Mouse (Mus musculus) adrenal gland, adult (tissue): ENCODE measurements at regions not wholly inside any gene's neighbourhood (a gene's known extent, or its start where the extent isn't known, plus 50 kb on each side); places are given as distances from the start of the nearest gene placed in this dataset.

Source experiments
- DNase-seq, 2 experiments: peaks; one replicate each; pipeline ENCODE4 v3.0.0; 2022 to 2023; ENCODE audit warnings: low spot score in 1 of 2; ENCODE audit not compliant: inconsistent age in 2 of 2

- DNase-seq: no peak
Measured at GRCm38 (mm10) chr8:107642241-107642640, 54.0 kb upstream of the Psmd7 start.

GRCm38 (mm10) chr8:107647936-107648335 is 59.7 kb upstream of the Psmd7 start:
- no peak for DNase-seq

- no peak for DNase-seq
Measured at GRCm38 (mm10) chr8:107650306-107650705, 62.0 kb upstream of the Psmd7 start.

- no peak for DNase-seq
Measured at GRCm38 (mm10) chr8:107651424-107651823, 63.2 kb upstream of the Psmd7 start.

- no peak for DNase-seq
Measured at GRCm38 (mm10) chr8:107652226-107652625, 64.0 kb upstream of the Psmd7 start.

- no peak for DNase-seq
Measured at GRCm38 (mm10) chr8:107653711-107654110, 65.4 kb upstream of the Psmd7 start.

GRCm38 (mm10) chr8:107656622-107657021 is 68.4 kb upstream of the Psmd7 start:
- DNase-seq: no peak

- no peak for DNase-seq
Measured at GRCm38 (mm10) chr8:107657741-107658140, 69.5 kb upstream of the Psmd7 start.

GRCm38 (mm10) chr8:107658386-107658785 is 70.1 kb upstream of the Psmd7 start:
- no peak for DNase-seq

GRCm38 (mm10) chr8:107660624-107661023 is 72.4 kb upstream of the Psmd7 start:
- DNase-seq: no peak

GRCm38 (mm10) chr8:107669608-107670007 is 81.3 kb upstream of the Psmd7 start:
- DNase-seq: no peak

- DNase-seq: peak in 1 of 2 experiments; percentile 27
Measured at GRCm38 (mm10) chr8:107671471-107671870, 83.2 kb upstream of the Psmd7 start.

- DNase-seq: no peak
Measured at GRCm38 (mm10) chr8:107672691-107673090, 84.4 kb upstream of the Psmd7 start.

- no peak for DNase-seq
Measured at GRCm38 (mm10) chr8:107682066-107682465, 93.8 kb upstream of the Psmd7 start.

- peak in 1 of 2 experiments; percentile 39 for DNase-seq
Measured at GRCm38 (mm10) chr8:107684721-107685691, 96.7 kb upstream of the Psmd7 start.

GRCm38 (mm10) chr8:107686936-107687335 is 98.7 kb upstream of the Psmd7 start:
- peak; percentile 28 to 46 for DNase-seq

- no peak for DNase-seq
Measured at GRCm38 (mm10) chr8:107687529-107687928, 99.3 kb upstream of the Psmd7 start.

- DNase-seq: no peak
Measured at GRCm38 (mm10) chr8:107689020-107689419, 100.8 kb upstream of the Psmd7 start.

- DNase-seq: no peak
Measured at GRCm38 (mm10) chr8:107691251-107691650, 103.0 kb upstream of the Psmd7 start.

GRCm38 (mm10) chr8:107696384-107697346 is 108.4 kb upstream of the Psmd7 start:
- no peak for DNase-seq

GRCm38 (mm10) chr8:107699307-107699706 is 111.0 kb upstream of the Psmd7 start:
- DNase-seq: no peak
